Mouse (Mus musculus): ENCODE data around the gene Pemt. TPM values are rescaled to one million over a fixed set of nuclear protein-coding genes. Genes with fewer than 3 reads are reported as not detected.

Pemt gene
- polyA plus RNA-seq, 1 experiment from 2014 or later = 7.7 TPM

DNA sequence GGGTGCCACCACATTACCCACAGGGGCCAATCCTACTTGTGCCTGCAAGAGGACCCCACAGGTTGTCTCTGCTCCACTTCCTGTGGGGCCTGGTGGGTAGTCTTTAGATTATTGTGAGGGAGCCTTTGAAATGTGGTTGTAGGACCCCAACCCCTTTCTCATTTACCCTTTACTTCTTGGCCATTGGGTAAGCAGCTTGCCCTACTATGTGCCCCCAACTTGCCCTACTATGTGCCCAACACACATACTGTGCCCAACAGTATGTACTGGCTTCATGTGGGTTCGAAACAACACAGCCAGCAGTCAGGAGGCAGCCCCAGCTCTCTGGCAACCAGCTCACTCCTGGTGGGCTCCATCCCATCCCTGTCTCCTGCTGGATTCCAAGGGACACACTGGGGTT lies 78.5 kb downstream of the Pemt start:
- peaks cover 15% of the 10 kb centered on the region for H3K4me1 ChIP-seq (replicated peaks; ENCODE audit: control insufficient read depth, insufficient read depth, low read length)
- no peak overlapping the region for H3K9ac ChIP-seq (ENCODE audit: low read length)
- DNase-seq (ENCODE audit: low spot score) (no peak), ATAC-seq (replicated peaks; ENCODE audit: low FRiP score) (no peak)
- no peaks in the 10 kb centered on the region for H3K36me3 ChIP-seq (ENCODE audit: control insufficient read depth, insufficient read depth, low read length)
- no peaks in the 10 kb centered on the region for H3K9me3 ChIP-seq (ENCODE audit: control insufficient read depth, low read length)
- H3K27ac ChIP-seq (ENCODE audit: low read depth, low read length) = no peak overlapping the region
- WGBS = 95% methylated on average over 1 of the region's 1 CpGs
- H3K4me3 ChIP-seq (ENCODE audit: low read depth, low read length) = no peak overlapping the region
- peaks cover 15% of the 10 kb centered on the region for H3K27me3 ChIP-seq (ENCODE audit: control insufficient read depth, insufficient read depth, low read length)
- H3K4me2 ChIP-seq (ENCODE audit: low read depth, low read length, severe bottlenecking) = no peak overlapping the region

- DNase-seq (ENCODE audit: low spot score) (no peak), ATAC-seq (replicated peaks; ENCODE audit: low FRiP score) (no peak)
- Histone ChIP-seq H3K27ac (ENCODE audit: low read depth, low read length) (no peak overlapping the region), H3K4me1 (replicated peaks; ENCODE audit: control insufficient read depth, insufficient read depth, low read length) (peaks cover 15% of the 10 kb centered on the region), H3K4me3 (ENCODE audit: low read depth, low read length) (no peak overlapping the region), H3K4me2 (ENCODE audit: low read depth, low read length, severe bottlenecking) (no peak overlapping the region), H3K9ac (ENCODE audit: low read length) (no peak overlapping the region), H3K9me3 (ENCODE audit: control insufficient read depth, low read length) (no peaks in the 10 kb centered on the region), H3K36me3 (ENCODE audit: control insufficient read depth, insufficient read depth, low read length) (no peaks in the 10 kb centered on the region), H3K27me3 (ENCODE audit: control insufficient read depth, insufficient read depth, low read length) (peaks cover 17% of the 10 kb centered on the region)
- 86% methylated on average over 4 of the region's 4 CpGs for WGBS
Observed at GRCm38 (mm10) chr11:59966102-59966483, 80.2 kb downstream of the Pemt start.

- H3K36me3 ChIP-seq (ENCODE audit: control insufficient read depth, insufficient read depth, low read length) = no peaks in the 10 kb centered on the region
- H3K9ac ChIP-seq (ENCODE audit: low read length) = peak overlapping the region; percentile 47
- no peaks in the 10 kb centered on the region for H3K9me3 ChIP-seq (ENCODE audit: control insufficient read depth, low read length)
- peaks cover 17% of the 10 kb centered on the region for H3K27me3 ChIP-seq (ENCODE audit: control insufficient read depth, insufficient read depth, low read length)
- peak; percentile 87 for ATAC-seq (replicated peaks; ENCODE audit: low FRiP score)
- peaks cover 15% of the 10 kb centered on the region for H3K4me1 ChIP-seq (replicated peaks; ENCODE audit: control insufficient read depth, insufficient read depth, low read length)
- DNase-seq (ENCODE audit: low spot score) = peak; percentile 88
- no peak overlapping the region for H3K27ac ChIP-seq (ENCODE audit: low read depth, low read length)
- peak overlapping the region; percentile 80 for H3K4me2 ChIP-seq (ENCODE audit: low read depth, low read length, severe bottlenecking)
- 34% methylated on average over 25 of the region's 25 CpGs for WGBS
- H3K4me3 ChIP-seq (ENCODE audit: low read depth, low read length) = peak overlapping the region; percentile 39
Observed at GRCm38 (mm10) chr11:59965227-59966101, 80.8 kb downstream of the Pemt start.

DNA sequence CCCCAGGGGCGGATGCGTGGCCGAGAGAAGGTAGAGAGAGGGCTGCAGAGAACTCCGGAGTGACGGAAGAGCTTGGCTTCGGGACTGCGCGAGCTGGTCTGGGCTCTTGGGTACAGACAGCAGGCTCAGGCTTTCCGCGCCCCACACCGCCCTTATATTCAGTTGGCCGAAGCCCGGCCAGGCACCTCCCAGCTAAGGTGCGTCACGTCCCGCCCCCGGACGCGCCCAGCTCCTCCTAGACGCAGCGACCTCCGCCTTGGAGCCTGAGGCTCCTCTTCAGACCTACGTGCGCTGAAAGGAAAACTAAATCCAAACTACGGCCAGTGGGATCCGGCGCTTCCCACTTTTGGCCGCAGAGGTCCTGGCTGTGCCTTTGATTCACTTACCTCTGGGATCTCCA lies 81.5 kb downstream of the Pemt start, which contains the start of gene Rasd1:
Rasd1 (minus strand) TSS at position 127 of the 400 bp plus-strand sequence.
- DNase-seq (ENCODE audit: low spot score) = peak; percentile 83
- Histone ChIP-seq H3K4me2 (ENCODE audit: low read depth, low read length, severe bottlenecking) (peak within 1 kb of the TSS; percentile 80), H3K27me3 (ENCODE audit: control insufficient read depth, insufficient read depth, low read length) (peaks cover 17% of the 10 kb centered on the region), H3K9me3 (ENCODE audit: control insufficient read depth, low read length) (no peaks in the 10 kb centered on the region), H3K9ac (ENCODE audit: low read length) (peak within 1 kb of the TSS; percentile 47), H3K4me1 (replicated peaks; ENCODE audit: control insufficient read depth, insufficient read depth, low read length) (peaks cover 15% of the 10 kb centered on the region), H3K36me3 (ENCODE audit: control insufficient read depth, insufficient read depth, low read length) (no peaks in the 10 kb centered on the region), H3K4me3 (ENCODE audit: low read depth, low read length) (peak within 1 kb of the TSS; percentile 39), H3K27ac (ENCODE audit: low read depth, low read length) (no peak within 1 kb of the TSS)
- peak; percentile 73 for ATAC-seq (replicated peaks; ENCODE audit: low FRiP score)
- WGBS = 0% methylated on average over 28 of the region's 28 CpGs

GRCm38 (mm10) chr11:59964163-59964758 lies 82.0 kb downstream of the Pemt start:
- 2% methylated on average over 33 of the region's 33 CpGs for WGBS
- Histone ChIP-seq H3K36me3 (ENCODE audit: control insufficient read depth, insufficient read depth, low read length) (no peaks in the 10 kb centered on the region), H3K9me3 (ENCODE audit: control insufficient read depth, low read length) (no peaks in the 10 kb centered on the region), H3K4me3 (ENCODE audit: low read depth, low read length) (peak overlapping the region; percentile 39), H3K4me1 (replicated peaks; ENCODE audit: control insufficient read depth, insufficient read depth, low read length) (peaks cover 15% of the 10 kb centered on the region), H3K4me2 (ENCODE audit: low read depth, low read length, severe bottlenecking) (peak overlapping the region; percentile 80), H3K27ac (ENCODE audit: low read depth, low read length) (no peak overlapping the region), H3K27me3 (ENCODE audit: control insufficient read depth, insufficient read depth, low read length) (peaks cover 17% of the 10 kb centered on the region), H3K9ac (ENCODE audit: low read length) (peak overlapping the region; percentile 47)
- ATAC-seq (replicated peaks; ENCODE audit: low FRiP score) = no peak
- peak; percentile 63 for DNase-seq (ENCODE audit: low spot score)

DNA sequence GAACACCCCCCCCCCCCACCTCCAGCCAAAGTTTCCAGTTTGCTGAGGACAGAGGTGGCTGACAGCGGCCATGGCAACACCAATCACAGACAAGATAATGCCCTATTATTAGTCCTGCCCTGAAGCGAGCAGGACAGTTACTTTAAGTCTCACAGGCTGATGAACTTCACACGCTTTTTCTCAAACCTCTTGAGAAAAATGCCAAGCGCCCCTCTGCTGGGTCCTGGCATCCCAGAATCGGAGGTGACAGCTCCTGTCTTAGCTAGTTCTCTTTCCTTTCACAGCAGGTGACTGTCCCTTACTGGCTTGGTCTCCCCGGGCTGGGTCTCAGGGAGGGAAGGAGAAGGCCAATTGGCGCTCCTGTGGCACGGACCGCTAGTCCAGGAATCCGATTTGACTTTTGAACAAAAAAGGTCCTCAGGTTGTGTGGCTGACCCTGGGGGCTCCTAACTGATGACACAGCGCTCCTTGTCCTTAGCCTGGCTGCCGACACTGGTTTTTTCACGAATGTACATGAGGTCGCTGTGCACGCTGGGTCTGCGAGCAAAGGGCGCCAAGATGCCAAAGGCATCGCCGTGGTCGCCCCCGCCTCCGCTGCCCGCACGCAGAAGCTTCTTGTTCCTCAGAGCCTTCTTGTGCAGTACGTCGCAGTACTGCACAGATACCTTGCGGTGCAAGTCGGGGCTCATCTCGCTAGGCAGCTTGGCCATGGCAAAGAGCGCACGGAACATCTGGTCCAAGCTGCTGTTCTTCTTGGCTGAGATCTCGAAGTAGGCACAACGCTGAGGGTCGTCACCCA lies 82.7 kb downstream of the Pemt start:
- WGBS = 5% methylated on average over 34 of the region's 34 CpGs
- H3K27me3 ChIP-seq (ENCODE audit: control insufficient read depth, insufficient read depth, low read length) = peaks cover 17% of the 10 kb centered on the region

DNA sequence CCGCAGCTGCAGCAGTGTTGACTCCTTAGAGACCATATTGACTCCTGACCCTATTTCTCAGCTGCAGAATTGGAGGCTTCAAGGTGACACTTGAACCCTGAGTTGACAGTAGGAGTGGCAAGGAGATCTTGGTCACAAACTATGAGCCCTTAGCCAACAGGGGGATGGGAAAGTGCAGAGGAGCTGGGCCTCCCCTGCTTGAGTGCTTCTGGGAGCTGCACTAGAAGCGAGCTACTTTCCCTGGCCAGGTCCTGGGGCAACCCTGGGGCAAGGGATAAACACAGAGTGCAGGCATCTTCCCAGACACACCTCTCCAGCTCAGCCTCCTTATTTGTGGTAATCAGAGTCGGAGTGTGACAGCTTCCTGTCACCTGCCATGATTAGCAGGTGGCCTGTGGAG lies 83.7 kb downstream of the Pemt start:
- DNase-seq (ENCODE audit: low spot score) (no peak), ATAC-seq (replicated peaks; ENCODE audit: low FRiP score) (no peak)
- Histone ChIP-seq H3K36me3 (ENCODE audit: control insufficient read depth, insufficient read depth, low read length) (no peaks in the 10 kb centered on the region), H3K4me3 (ENCODE audit: low read depth, low read length) (no peak overlapping the region), H3K9me3 (ENCODE audit: control insufficient read depth, low read length) (no peaks in the 10 kb centered on the region), H3K27me3 (ENCODE audit: control insufficient read depth, insufficient read depth, low read length) (peaks cover 17% of the 10 kb centered on the region), H3K4me2 (ENCODE audit: low read depth, low read length, severe bottlenecking) (no peak overlapping the region), H3K9ac (ENCODE audit: low read length) (no peak overlapping the region; the same call in 1 of the 2 replicates), H3K4me1 (replicated peaks; ENCODE audit: control insufficient read depth, insufficient read depth, low read length) (peaks cover 15% of the 10 kb centered on the region), H3K27ac (ENCODE audit: low read depth, low read length) (no peak overlapping the region)
- WGBS = 83% methylated on average over 3 of the region's 3 CpGs

More for the DNA sequence above, 82.7 kb downstream of the Pemt start:
- peak; percentile 64 for DNase-seq (ENCODE audit: low spot score)
- H3K36me3 ChIP-seq (ENCODE audit: control insufficient read depth, insufficient read depth, low read length) = no peaks in the 10 kb centered on the region
- no peaks in the 10 kb centered on the region for H3K9me3 ChIP-seq (ENCODE audit: control insufficient read depth, low read length)
- H3K4me3 ChIP-seq (ENCODE audit: low read depth, low read length) = peak overlapping the region; percentile 39
- peak overlapping the region; percentile 80 for H3K4me2 ChIP-seq (ENCODE audit: low read depth, low read length, severe bottlenecking)
- H3K4me1 ChIP-seq (replicated peaks; ENCODE audit: control insufficient read depth, insufficient read depth, low read length) = peaks cover 15% of the 10 kb centered on the region
- H3K9ac ChIP-seq (ENCODE audit: low read length) = peak overlapping the region; percentile 47
- ATAC-seq (replicated peaks; ENCODE audit: low FRiP score) = no peak
- H3K27ac ChIP-seq (ENCODE audit: low read depth, low read length) = no peak overlapping the region

GRCm38 (mm10) chr11:59961338-59961875 lies 84.9 kb downstream of the Pemt start:
- Histone ChIP-seq H3K9ac (ENCODE audit: low read length) (no peak overlapping the region), H3K4me3 (ENCODE audit: low read depth, low read length) (no peak overlapping the region), H3K36me3 (ENCODE audit: control insufficient read depth, insufficient read depth, low read length) (no peaks in the 10 kb centered on the region), H3K27ac (ENCODE audit: low read depth, low read length) (no peak overlapping the region), H3K4me1 (replicated peaks; ENCODE audit: control insufficient read depth, insufficient read depth, low read length) (peaks cover 15% of the 10 kb centered on the region), H3K9me3 (ENCODE audit: control insufficient read depth, low read length) (no peaks in the 10 kb centered on the region), H3K4me2 (ENCODE audit: low read depth, low read length, severe bottlenecking) (no peak overlapping the region), H3K27me3 (ENCODE audit: control insufficient read depth, insufficient read depth, low read length) (peaks cover 17% of the 10 kb centered on the region)
- WGBS = 81% methylated on average over 9 of the region's 9 CpGs
- ATAC-seq (replicated peaks; ENCODE audit: low FRiP score) (no peak), DNase-seq (ENCODE audit: low spot score) (no peak)
